1 mouse cellular context compared by ENCODE assay signal in the genomic region with DNA sequence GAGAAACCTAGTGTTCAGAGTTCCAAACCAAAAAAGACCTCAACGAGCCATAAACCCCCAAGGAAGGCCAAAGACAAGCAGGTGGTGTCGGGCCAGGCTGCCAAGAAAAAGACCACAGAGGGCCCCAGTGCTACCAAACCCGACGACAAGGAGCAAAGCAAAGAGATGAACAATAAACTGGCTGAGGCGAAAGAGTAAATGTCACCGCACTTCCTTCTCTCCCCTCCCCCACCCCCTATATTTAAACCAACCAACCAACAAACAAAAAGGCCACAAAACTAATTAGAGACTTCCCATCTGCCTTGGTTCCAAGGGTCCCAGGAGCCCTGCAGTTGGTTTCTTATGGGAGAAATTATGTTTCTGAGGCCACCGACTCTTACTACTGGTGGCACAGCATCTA.
TF ChIP-seq lines count a peak whose summit lies in the region.

No protein-coding gene starts in this region.

TF ChIP-seq in CH12.LX, 34 proteins besides CTCF, POLR2A, EP300 and RAD21 (continued from another document):
- TF ChIP-seq JUN (IDR thresholded peaks at IDR 0.05; ENCODE audit: insufficient read depth, low read depth, low read length) (no peak), MAX (IDR thresholded peaks at IDR 0.05; ENCODE audit: low read length) (no peak), MYC (IDR thresholded peaks at IDR 0.05; ENCODE audit: low read depth, low read length) (no peak), CHD2 (IDR thresholded peaks at IDR 0.05; ENCODE audit: low read length) (no peak), BHLHE40 (IDR thresholded peaks at IDR 0.05; ENCODE audit: low read depth, low read length) (no peak)
TF ChIP-seq in CH12.LX: peak in this region for 0.
